In genomic region chr10:20209609-20210341, GRCm38 (mm10) we compare ENCODE assay signal across 14 mouse cellular contexts.
"Had no signal": no experiment of that assay in that cellular context is flagged by ENCODE, and none has a peak within 500 bp of the region (broad histone marks: within the 10 kb centered on the region; RNA-seq: fewer than 3 reads in every experiment).

No protein-coding gene starts in this region.

- H3K4me2 ChIP-seq: limb, embryonic 15.5 days; liver, embryonic 12.5 days; lung, embryonic 14.5 days; neural tube, embryonic 12.5 days had no signal

- ATAC-seq: liver, embryonic 12.5 days had no signal

- H3K27ac ChIP-seq: left cerebral cortex, adult 2 months; limb, embryonic 15.5 days; liver, embryonic 12.5 days; midbrain, embryonic 10.5 days; neural tube, embryonic 12.5 days had no signal

- H3K27me3 ChIP-seq: limb, embryonic 15.5 days; liver, embryonic 12.5 days; neural tube, embryonic 12.5 days had no signal

- H3K9ac ChIP-seq: limb, embryonic 15.5 days; liver, embryonic 12.5 days; lung, embryonic 14.5 days; neural tube, embryonic 12.5 days had no signal

- H3K9me3 ChIP-seq: limb, embryonic 15.5 days; liver, embryonic 12.5 days; midbrain, embryonic 10.5 days; neural tube, embryonic 12.5 days had no signal

- H3K36me3 ChIP-seq: limb, embryonic 15.5 days; liver, embryonic 12.5 days; midbrain, embryonic 10.5 days; neural tube, embryonic 12.5 days had no signal

- H3K4me3 ChIP-seq: left cerebral cortex, adult 2 months; limb, embryonic 15.5 days; liver, embryonic 12.5 days; midbrain, embryonic 10.5 days; myocyte; neural tube, embryonic 12.5 days had no signal

- DNase-seq: kidney, adult 11 months; lung, embryonic 14.5 days; lung, postnatal 10 days; lung, postnatal 4 days; midbrain, embryonic 14.5 days; spleen, adult 18-20 months; thymus, adult 18-20 months; thymus, postnatal 25 days had no signal
